Mouse (Mus musculus): ENCODE measurements around the gene Phf23.

Phf23 gene

GRCm38 (mm10) chr11:69981141-69981762 lies 14.3 kb upstream of the Phf23 start, which contains the start of gene Ctdnep1:
Gene Ctdnep1, plus strand, starts transcription at chr11:69981156.
- Histone ChIP-seq H3K9me3 (ENCODE audit: low read length) (no peaks in the 10 kb centered on the region), H3K4me1 (replicated peaks; ENCODE audit: low read depth, low read length) (peaks cover 31% of the 10 kb centered on the region), H3K27me3 (ENCODE audit: insufficient read depth, low read length) (no peaks in the 10 kb centered on the region), H3K36me3 (ENCODE audit: insufficient read depth, low read length) (peaks cover 59% of the 10 kb centered on the region), H3K4me3 (replicated peaks; ENCODE audit: low read length) (peak within 1 kb of the TSS; percentile 98)
- no peak for TF ChIP-seq CTCF (conservative IDR thresholded peaks at IDR 0.05; ENCODE audit: low read length)
- no peak for TF ChIP-seq NANOG (IDR thresholded peaks at IDR 0.05; ENCODE audit: borderline replicate concordance, low read length)
- TF ChIP-seq POU5F1 (IDR thresholded peaks at IDR 0.05; ENCODE audit: borderline replicate concordance, low read length) = no peak

- Histone ChIP-seq H3K4me1 (replicated peaks; ENCODE audit: low read depth, low read length) (peaks cover 31% of the 10 kb centered on the region), H3K36me3 (ENCODE audit: insufficient read depth, low read length) (peaks cover 59% of the 10 kb centered on the region), H3K9me3 (ENCODE audit: low read length) (no peaks in the 10 kb centered on the region), H3K4me3 (replicated peaks; ENCODE audit: low read length) (peak within 1 kb of the TSS; percentile 98), H3K27me3 (ENCODE audit: insufficient read depth, low read length) (no peaks in the 10 kb centered on the region)
- TF ChIP-seq CTCF (conservative IDR thresholded peaks at IDR 0.05; ENCODE audit: low read length) = no peak
- no peak for TF ChIP-seq NANOG (IDR thresholded peaks at IDR 0.05; ENCODE audit: borderline replicate concordance, low read length)
- no peak for TF ChIP-seq POU5F1 (IDR thresholded peaks at IDR 0.05; ENCODE audit: borderline replicate concordance, low read length)
Observed at GRCm38 (mm10) chr11:69982225-69982624, 13.4 kb upstream of the Phf23 start, which contains the start of gene Elp5. Gene Elp5, minus strand, starts transcription at chr11:69982517.

GRCm38 (mm10) chr11:69982877-69983276 lies 12.7 kb upstream of the Phf23 start:
- Histone ChIP-seq H3K4me1 (replicated peaks; ENCODE audit: low read depth, low read length) (peaks cover 31% of the 10 kb centered on the region), H3K9me3 (ENCODE audit: low read length) (no peaks in the 10 kb centered on the region), H3K27me3 (ENCODE audit: insufficient read depth, low read length) (no peaks in the 10 kb centered on the region), H3K4me3 (replicated peaks; ENCODE audit: low read length) (no peak overlapping the region; the same call in 1 of the 2 replicates), H3K36me3 (ENCODE audit: insufficient read depth, low read length) (peaks cover 60% of the 10 kb centered on the region)
- no peak for TF ChIP-seq CTCF (conservative IDR thresholded peaks at IDR 0.05; ENCODE audit: low read length)
- no peak for TF ChIP-seq NANOG (IDR thresholded peaks at IDR 0.05; ENCODE audit: borderline replicate concordance, low read length)
- no peak for TF ChIP-seq POU5F1 (IDR thresholded peaks at IDR 0.05; ENCODE audit: borderline replicate concordance, low read length)

- Histone ChIP-seq H3K4me1 (replicated peaks; ENCODE audit: low read depth, low read length) (peaks cover 31% of the 10 kb centered on the region), H3K36me3 (ENCODE audit: insufficient read depth, low read length) (peaks cover 60% of the 10 kb centered on the region), H3K27me3 (ENCODE audit: insufficient read depth, low read length) (no peaks in the 10 kb centered on the region), H3K9me3 (ENCODE audit: low read length) (no peaks in the 10 kb centered on the region), H3K4me3 (replicated peaks; ENCODE audit: low read length) (no peak overlapping the region)
- TF ChIP-seq CTCF (conservative IDR thresholded peaks at IDR 0.05; ENCODE audit: low read length) (no peak), POU5F1 (IDR thresholded peaks at IDR 0.05; ENCODE audit: borderline replicate concordance, low read length) (no peak), NANOG (IDR thresholded peaks at IDR 0.05; ENCODE audit: borderline replicate concordance, low read length) (no peak)
Observed at GRCm38 (mm10) chr11:69983377-69983776, 12.2 kb upstream of the Phf23 start.

- Histone ChIP-seq H3K9me3 (ENCODE audit: low read length) (no peaks in the 10 kb centered on the region), H3K27me3 (ENCODE audit: insufficient read depth, low read length) (no peaks in the 10 kb centered on the region), H3K4me3 (replicated peaks; ENCODE audit: low read length) (no peak overlapping the region), H3K36me3 (ENCODE audit: insufficient read depth, low read length) (peaks cover 65% of the 10 kb centered on the region), H3K4me1 (replicated peaks; ENCODE audit: low read depth, low read length) (peaks cover 22% of the 10 kb centered on the region)
- TF ChIP-seq POU5F1 (IDR thresholded peaks at IDR 0.05; ENCODE audit: borderline replicate concordance, low read length) (no peak), CTCF (conservative IDR thresholded peaks at IDR 0.05; ENCODE audit: low read length) (no peak), NANOG (IDR thresholded peaks at IDR 0.05; ENCODE audit: borderline replicate concordance, low read length) (no peak)
Observed at GRCm38 (mm10) chr11:69984431-69984830, 11.1 kb upstream of the Phf23 start.

GRCm38 (mm10) chr11:69989949-69990348 lies 5.6 kb upstream of the Phf23 start:
- no peaks in the 10 kb centered on the region for H3K27me3 ChIP-seq (ENCODE audit: insufficient read depth, low read length)
- H3K36me3 ChIP-seq (ENCODE audit: insufficient read depth, low read length) = peaks cover 74% of the 10 kb centered on the region
- peaks cover 34% of the 10 kb centered on the region for H3K4me1 ChIP-seq (replicated peaks; ENCODE audit: low read depth, low read length)
- no peak overlapping the region for H3K4me3 ChIP-seq (replicated peaks; ENCODE audit: low read length)
- no peaks in the 10 kb centered on the region for H3K9me3 ChIP-seq (ENCODE audit: low read length)
- TF ChIP-seq NANOG (IDR thresholded peaks at IDR 0.05; ENCODE audit: borderline replicate concordance, low read length) = no peak
- no peak for TF ChIP-seq CTCF (conservative IDR thresholded peaks at IDR 0.05; ENCODE audit: low read length)
- TF ChIP-seq POU5F1 (IDR thresholded peaks at IDR 0.05; ENCODE audit: borderline replicate concordance, low read length) = no peak

DNA sequence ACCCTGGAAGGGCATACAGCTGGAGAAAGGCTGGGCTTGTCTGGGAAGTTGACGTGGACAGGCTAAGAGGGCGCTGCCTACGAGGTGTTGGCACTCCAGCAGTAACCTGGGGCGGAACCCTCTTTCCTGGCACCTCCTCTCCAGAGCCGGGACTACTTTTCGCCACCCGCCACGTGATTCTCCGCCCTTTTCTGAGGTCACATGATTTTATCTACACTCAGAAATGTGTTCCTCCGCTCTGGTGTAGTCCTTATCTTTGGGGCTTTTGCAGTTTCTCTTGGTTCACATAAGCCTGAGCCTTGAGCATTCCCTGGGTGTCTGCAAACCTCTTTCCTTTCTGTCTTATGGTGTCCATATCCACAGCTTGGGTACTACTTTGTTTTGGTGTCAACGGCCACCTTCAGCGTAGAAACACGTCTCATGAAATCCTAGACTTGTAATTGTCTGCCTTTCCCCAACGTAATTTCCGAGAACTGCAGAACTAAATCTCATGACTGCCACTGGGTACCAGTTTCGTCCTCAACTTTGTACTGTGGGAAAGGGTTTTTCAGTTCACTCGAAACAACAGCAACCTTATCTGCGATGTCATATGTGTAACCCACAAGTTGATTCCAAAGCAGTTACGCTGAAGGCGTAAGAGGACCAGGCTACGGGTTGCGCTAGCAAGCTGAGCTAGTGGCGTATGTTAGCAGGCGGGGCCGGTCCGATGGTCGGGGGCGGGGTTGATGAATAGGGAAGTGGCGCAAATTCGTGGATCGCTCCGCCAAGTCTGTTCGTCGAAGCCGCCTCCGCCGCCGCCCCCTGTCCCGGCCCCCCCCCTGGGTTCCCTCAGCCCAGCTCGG lies 4.5 kb upstream of the Phf23 start, which contains the start of gene Gabarap:
Gabarap (plus strand) TSS at position 294 of the 842 bp plus-strand sequence.
- peak within 1 kb of the TSS; percentile 89 for H3K4me3 ChIP-seq (replicated peaks; ENCODE audit: low read length)
- H3K27me3 ChIP-seq (ENCODE audit: insufficient read depth, low read length) = no peaks in the 10 kb centered on the region
- TF ChIP-seq POU5F1 (IDR thresholded peaks at IDR 0.05; ENCODE audit: borderline replicate concordance, low read length) (no peak), NANOG (IDR thresholded peaks at IDR 0.05; ENCODE audit: borderline replicate concordance, low read length) (no peak), CTCF (conservative IDR thresholded peaks at IDR 0.05; ENCODE audit: low read length) (no peak)
- no peaks in the 10 kb centered on the region for H3K9me3 ChIP-seq (ENCODE audit: low read length)
- H3K4me1 ChIP-seq (replicated peaks; ENCODE audit: low read depth, low read length) = peaks cover 36% of the 10 kb centered on the region
- peaks cover 64% of the 10 kb centered on the region for H3K36me3 ChIP-seq (ENCODE audit: insufficient read depth, low read length)

GRCm38 (mm10) chr11:69991711-69992110 lies 3.9 kb upstream of the Phf23 start:
- Histone ChIP-seq H3K4me1 (replicated peaks; ENCODE audit: low read depth, low read length) (peaks cover 36% of the 10 kb centered on the region), H3K27me3 (ENCODE audit: insufficient read depth, low read length) (no peaks in the 10 kb centered on the region), H3K36me3 (ENCODE audit: insufficient read depth, low read length) (peaks cover 58% of the 10 kb centered on the region), H3K9me3 (ENCODE audit: low read length) (no peaks in the 10 kb centered on the region), H3K4me3 (replicated peaks; ENCODE audit: low read length) (peak overlapping the region; percentile 89)
- TF ChIP-seq NANOG (IDR thresholded peaks at IDR 0.05; ENCODE audit: borderline replicate concordance, low read length) = no peak
- TF ChIP-seq POU5F1 (IDR thresholded peaks at IDR 0.05; ENCODE audit: borderline replicate concordance, low read length) = no peak
- TF ChIP-seq CTCF (conservative IDR thresholded peaks at IDR 0.05; ENCODE audit: low read length) = no peak

Measured in E14TG2a.4 (cell line).